Mouse (Mus musculus) retina, postnatal 7 days (tissue): ENCODE measurements around the gene Ifitm3.
"Not testable (repeated sequence)": the region's sequence is repeated elsewhere in the genome, so short reads cannot be mapped to it uniquely, and the experiment has no call there.

Source experiments
- DNase-seq: peaks from one replicate; pipeline ENCODE4 v3.0.0-alpha.2; 2012; ENCODE audit warnings: low read depth, low spot score

Gene Ifitm3

GRCm38 (mm10) chr7:141032458-141033167 lies 22.0 kb upstream of the Ifitm3 start:
- no peak for DNase-seq

- DNase-seq: no peak
Observed at GRCm38 (mm10) chr7:141030390-141030789, 19.8 kb upstream of the Ifitm3 start.

- no peak for DNase-seq
Observed at GRCm38 (mm10) chr7:141028831-141029230, 18.3 kb upstream of the Ifitm3 start, which contains the start of gene Gm17387. Gene Gm17387 (plus strand): TSS chr7:141029131.

GRCm38 (mm10) chr7:141026740-141027098 lies 16.1 kb upstream of the Ifitm3 start:
- no peak for DNase-seq

- DNase-seq: no peak
Observed at GRCm38 (mm10) chr7:141026097-141026739, 15.6 kb upstream of the Ifitm3 start.

GRCm38 (mm10) chr7:141024865-141025838 lies 14.6 kb upstream of the Ifitm3 start:
- DNase-seq: no peak

GRCm38 (mm10) chr7:141021489-141022449 lies 11.2 kb upstream of the Ifitm3 start:
- DNase-seq: no peak

- no peak for DNase-seq
Observed at GRCm38 (mm10) chr7:141019028-141019427, 8.5 kb upstream of the Ifitm3 start.

- DNase-seq: not testable (repeated sequence)
Observed at GRCm38 (mm10) chr7:141017824-141018223, 7.3 kb upstream of the Ifitm3 start, which contains the start of gene Ifitm6. Gene Ifitm6 (minus strand): TSS chr7:141017924.

GRCm38 (mm10) chr7:141016707-141017697 lies 6.4 kb upstream of the Ifitm3 start:
- no peak for DNase-seq

- DNase-seq: no peak
Observed at GRCm38 (mm10) chr7:141011238-141011770, 734 bp upstream of the Ifitm3 start.

GRCm38 (mm10) chr7:141009665-141010064 lies 905 bp downstream of the Ifitm3 start:
- DNase-seq: no peak

- peak; percentile 46 for DNase-seq
Observed at GRCm38 (mm10) chr7:141008938-141009660, 1.5 kb downstream of the Ifitm3 start.

- DNase-seq: no peak
Observed at GRCm38 (mm10) chr7:141008312-141008761, 2.2 kb downstream of the Ifitm3 start.

- no peak for DNase-seq
Observed at GRCm38 (mm10) chr7:141006914-141007313, 3.7 kb downstream of the Ifitm3 start.

- DNase-seq: no peak
Observed at GRCm38 (mm10) chr7:141006446-141006845, 4.1 kb downstream of the Ifitm3 start.

GRCm38 (mm10) chr7:141003248-141004010 lies 7.1 kb downstream of the Ifitm3 start:
- no peak for DNase-seq
